Mouse (Mus musculus) left cerebral cortex, adult 18-20 months (tissue): ENCODE data around the gene Tmcc3. TPM values are rescaled to one million over a fixed set of nuclear protein-coding genes. Genes with fewer than 3 reads are reported as not detected.

Experiments used
- DNase-seq, 2 experiments: peaks; one replicate each; pipeline ENCODE4 v3.0.0; 2021 to 2022; ENCODE audit warnings: low spot score in 2 of 2, mixed read lengths in 1 of 2
- total RNA-seq, 2 experiments: library from RNA; stranded (reverse); gene quantifications; 2 replicates each; pipeline ENCODE4 v1.2.3; 2021

Tmcc3 gene
- total RNA-seq, 2 experiments from 2014 or later: 21.3 to 31.9 TPM

DNA sequence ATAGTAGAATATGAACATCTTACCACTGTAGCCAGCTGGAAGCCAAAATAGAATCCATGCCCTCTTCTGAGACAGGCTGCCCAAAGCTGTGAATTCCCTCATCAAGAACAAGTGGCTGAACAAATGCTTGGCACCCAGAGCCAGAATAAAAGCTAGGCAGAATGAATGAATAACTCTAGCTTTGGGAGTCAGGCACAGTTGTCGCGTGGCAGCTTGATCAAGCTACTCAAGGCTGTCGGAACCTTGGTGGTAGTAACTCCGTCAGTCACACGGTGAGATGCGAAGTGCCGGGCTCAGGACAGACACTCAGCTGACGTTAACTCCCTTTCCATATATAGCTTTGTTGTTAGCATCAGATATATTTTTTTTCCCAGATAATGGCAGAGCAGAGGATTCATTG lies 232.2 kb downstream of the Tmcc3 start:
- no peak for DNase-seq

DNA sequence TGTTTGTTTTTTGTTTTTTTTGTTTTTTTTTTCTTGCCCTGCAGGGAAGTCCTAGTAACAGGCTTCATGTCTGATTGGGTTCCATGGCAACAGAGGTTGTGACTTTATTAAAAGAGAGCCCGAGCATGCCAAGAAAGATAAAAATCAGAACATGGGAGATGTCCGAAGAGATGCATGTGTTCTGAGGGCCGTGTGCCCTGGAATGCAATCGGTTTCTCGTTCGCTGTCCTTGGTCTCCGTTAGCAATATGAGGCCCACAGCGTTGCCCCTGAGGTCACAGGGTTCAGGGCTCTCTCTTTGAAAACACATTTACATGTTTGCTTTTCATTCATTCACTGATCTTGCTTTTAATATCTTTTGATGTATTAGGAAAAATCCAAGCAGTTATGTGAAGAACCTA lies 233.1 kb downstream of the Tmcc3 start:
- no peak for DNase-seq

GRCm38 (mm10) chr10:94545259-94546019 lies 233.7 kb downstream of the Tmcc3 start:
- peak; percentile 32 to 50 for DNase-seq

GRCm38 (mm10) chr10:94546617-94547016 lies 234.9 kb downstream of the Tmcc3 start:
- no peak for DNase-seq

DNA sequence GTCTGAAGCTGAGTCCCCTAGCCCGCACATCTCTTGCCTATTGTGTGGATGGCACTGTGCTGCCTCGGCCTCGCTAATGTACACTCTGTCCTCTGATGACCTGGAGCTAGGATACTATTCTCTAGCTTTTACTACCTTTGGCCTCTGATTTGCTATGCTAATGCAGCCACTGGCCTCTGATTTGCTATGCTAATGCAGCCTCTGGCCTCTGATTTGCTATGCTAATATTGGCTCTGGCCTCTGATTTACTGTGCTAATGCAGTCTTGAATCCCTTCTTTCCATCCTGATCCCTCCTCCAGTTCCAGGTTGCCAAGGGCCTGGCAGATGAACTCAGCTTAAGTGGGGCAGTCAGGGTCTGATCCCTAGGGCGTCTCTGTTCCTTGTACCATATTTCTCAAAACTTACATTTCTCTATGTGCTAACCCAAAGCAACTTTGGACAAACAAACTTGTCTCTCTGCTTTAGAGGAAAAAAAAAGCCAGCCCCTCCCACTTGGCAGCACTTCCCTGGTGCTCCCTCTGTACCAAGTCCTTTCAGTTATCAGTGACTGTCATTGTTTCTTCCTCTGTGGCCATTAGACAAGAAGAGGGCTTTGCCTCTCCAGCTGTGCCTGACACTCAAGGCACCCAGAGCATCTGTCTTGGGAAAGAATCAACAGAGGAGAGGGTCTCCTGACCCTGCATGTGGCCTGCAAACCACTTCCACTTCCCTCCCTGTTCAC lies 237.9 kb downstream of the Tmcc3 start:
- DNase-seq: peak in 1 of 2 experiments; percentile 16

GRCm38 (mm10) chr10:94550649-94551048 lies 238.9 kb downstream of the Tmcc3 start:
- DNase-seq: no peak

GRCm38 (mm10) chr10:94551065-94551464 lies 239.3 kb downstream of the Tmcc3 start:
- DNase-seq: no peak

DNA sequence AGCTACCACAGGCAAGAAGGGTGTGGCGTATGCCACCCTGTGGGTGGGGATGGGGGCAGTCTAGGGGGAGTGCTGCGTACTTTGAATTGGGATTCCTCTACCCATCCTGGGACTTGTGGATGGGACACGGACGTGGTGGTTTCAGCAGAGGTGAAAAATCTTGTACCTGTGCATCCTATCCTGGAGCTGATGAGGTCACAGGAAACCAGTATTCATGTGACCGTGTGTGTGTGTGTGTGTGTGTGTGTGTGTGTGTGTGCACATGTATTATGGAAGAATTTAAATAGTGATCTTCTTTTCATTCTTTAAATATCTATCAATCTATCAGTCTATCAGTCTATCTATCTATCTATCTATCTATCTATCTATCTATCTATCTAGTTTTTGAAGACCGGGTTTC lies 239.8 kb downstream of the Tmcc3 start:
- no peak for DNase-seq

DNA sequence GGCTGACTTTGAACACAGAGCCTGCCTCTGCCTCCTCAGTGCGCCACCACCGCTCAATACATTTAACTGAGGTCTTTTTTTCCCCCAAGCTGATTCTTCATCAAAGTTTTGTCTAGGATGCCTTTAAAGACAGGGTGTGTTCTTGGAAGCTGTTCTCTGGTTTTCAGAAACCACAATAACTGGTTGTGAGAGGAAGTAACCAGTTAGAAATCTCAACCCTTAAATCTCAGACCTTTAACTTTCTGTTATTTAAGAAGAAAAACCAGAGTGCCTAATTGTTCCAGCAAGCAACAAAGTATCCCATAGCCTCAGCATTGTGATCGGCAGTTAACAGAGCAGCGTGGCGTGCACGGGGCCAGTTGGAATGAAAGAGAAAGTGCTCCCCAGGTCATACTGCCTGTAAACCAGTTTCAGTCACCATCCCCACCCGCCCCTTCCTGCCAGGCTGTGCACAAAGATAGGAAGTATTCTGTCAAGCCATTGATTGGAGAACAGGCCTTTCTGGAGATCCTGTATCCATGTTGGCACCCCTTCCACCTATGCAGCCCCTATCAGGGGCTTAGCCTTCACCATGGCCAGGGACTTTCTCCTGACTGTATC lies 240.3 kb downstream of the Tmcc3 start:
- no peak for DNase-seq

DNA sequence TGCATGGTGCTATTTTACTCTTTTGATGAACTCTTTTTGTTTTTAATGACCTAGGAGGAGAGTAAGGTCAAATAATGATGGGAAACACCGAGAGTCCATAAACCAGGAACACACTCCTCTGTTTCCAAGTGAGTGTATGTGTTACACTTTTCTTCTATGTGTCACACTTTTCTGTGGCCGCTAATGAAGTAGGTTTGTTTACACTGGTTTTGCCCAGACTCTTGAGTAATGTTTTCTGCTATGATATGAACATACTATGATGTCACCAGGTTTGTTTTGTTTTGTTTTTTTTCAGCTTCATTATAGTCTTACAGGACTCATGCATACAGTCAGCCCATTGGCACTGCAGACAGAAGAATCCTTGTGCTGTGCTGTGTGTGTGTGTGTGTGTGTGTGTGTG lies 243.6 kb downstream of the Tmcc3 start:
- no peak for DNase-seq

- DNase-seq: no peak
These were observed 245.8 kb downstream of the Tmcc3 start for GRCm38 (mm10) chr10:94557428-94558149.

DNA sequence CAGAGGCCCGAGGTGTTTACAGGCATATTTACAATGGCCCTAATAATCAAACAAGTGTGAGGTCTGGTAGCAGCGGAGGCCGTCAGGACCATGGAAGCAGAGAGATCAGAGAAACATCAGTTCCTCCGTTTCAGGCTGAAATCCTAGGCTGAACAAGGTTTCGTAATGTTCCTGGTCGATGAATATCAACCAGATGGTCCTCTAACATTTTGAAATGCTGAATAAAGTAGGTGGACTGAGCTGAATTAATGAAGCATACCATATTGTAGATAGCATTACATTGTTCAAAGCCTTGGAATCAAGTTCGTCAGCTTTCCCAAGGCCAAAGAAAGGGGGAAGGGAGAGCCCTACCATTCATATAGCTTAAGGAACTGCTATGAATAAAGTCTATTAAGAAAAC lies 247.1 kb downstream of the Tmcc3 start:
- no peak for DNase-seq

DNA sequence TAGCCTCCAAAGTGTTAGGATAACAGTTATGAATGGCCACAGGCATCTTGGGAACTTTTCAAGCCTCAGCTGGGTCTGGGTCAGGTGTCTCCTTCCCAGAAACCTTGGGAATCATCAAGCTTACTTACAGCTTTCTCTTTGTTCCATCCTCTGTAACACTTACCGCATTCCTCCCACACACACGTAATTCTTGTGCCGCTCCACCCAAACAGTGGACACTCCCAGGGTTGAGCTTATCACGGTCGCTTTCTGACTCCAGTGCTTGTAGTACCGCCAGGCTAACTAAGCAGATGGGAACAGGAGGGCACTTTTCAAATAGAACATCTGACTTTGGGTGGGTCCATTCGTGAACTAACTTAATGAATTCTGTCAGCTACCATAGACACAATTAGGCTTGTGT lies 249.6 kb downstream of the Tmcc3 start:
- no peak for DNase-seq

GRCm38 (mm10) chr10:94562188-94562587 lies 250.4 kb downstream of the Tmcc3 start:
- DNase-seq: no peak

DNA sequence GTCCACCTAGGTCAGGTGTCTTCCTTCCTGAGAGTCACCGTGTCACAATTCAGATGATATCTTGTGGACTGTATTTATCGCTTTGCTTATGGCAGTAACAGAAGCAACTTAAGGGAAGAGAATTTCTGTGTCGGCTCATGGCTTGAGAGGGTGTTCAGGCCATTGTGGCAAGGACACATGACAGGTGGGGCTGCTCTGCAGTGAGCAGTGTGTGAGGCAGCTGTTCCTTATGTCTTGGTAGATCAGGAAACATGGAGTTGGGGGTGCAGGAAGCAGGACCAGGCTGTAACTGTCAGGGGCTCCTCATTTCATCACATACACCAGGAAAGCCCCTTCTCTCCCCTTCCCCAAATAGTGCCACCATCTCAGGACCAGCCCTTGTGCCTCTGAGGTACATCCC lies 251.2 kb downstream of the Tmcc3 start:
- no peak for DNase-seq

- DNase-seq: no peak
These were observed 253.9 kb downstream of the Tmcc3 start for GRCm38 (mm10) chr10:94565410-94566221.

GRCm38 (mm10) chr10:94566222-94566868 lies 254.6 kb downstream of the Tmcc3 start:
- no peak for DNase-seq

DNA sequence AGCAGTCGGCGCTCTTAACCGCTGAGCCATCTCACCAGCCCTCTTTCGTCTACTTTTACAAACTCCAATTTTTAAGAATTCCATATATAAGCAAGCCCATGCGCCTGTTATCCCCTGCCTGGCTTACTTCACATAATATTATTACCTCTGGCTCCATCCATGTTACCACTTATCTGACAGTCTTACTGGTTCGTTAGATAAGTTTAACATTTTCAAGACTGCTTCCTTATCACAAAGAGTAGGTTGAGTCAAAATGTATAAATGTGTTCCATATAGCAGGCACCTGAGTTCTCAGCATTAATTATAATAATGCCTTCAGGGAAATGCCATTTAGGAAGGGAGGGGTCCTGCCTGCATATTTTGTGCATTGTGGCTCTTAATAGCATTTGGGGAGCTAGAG lies 255.5 kb downstream of the Tmcc3 start:
- DNase-seq: no peak

- DNase-seq: no peak
These were observed 256.2 kb downstream of the Tmcc3 start for GRCm38 (mm10) chr10:94567915-94568314.

DNA sequence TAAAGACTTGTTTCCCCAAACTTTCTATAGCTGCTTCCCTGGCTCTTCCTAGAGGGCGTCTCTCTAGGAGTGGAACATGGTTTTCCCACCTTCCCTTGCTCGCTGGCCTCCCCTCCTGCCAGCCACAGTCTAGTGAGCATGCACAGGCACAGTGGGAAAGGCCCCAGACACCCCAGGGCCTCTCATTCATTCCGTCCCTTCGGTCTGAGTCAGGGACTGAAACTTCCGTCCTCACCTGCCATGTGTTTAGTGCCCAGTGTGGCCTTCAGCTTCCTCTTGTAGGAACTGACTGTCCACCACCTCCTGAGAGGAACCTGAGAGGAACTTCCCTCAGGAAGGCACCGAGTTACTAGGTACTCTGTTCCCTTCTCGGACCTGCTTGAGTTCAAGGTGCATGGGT lies 257.1 kb downstream of the Tmcc3 start:
- DNase-seq: no peak
